Mouse (Mus musculus): ENCODE data around the gene Rps6ka1.
A peak's percentile ranks its signal among the peaks of the same experiment; 100 is the strongest.
"Not testable (repeated sequence)": the region's sequence is repeated elsewhere in the genome, so short reads cannot be mapped to it uniquely, and the experiment has no call there.

Rps6ka1 gene

GRCm38 (mm10) chr4:133887672-133888453 is at the start of gene Rps6ka1:
Gene Rps6ka1 (minus strand): TSS chr4:133887797.
- DNase-seq (ENCODE audit: low read depth): no peak

GRCm38 (mm10) chr4:133931785-133932184 is 44.2 kb upstream of the Rps6ka1 start:
- no peak for DNase-seq (ENCODE audit: low read depth)

- no peak for DNase-seq (ENCODE audit: low read depth)
Measured at GRCm38 (mm10) chr4:133931349-133931748, 43.8 kb upstream of the Rps6ka1 start.

- DNase-seq (ENCODE audit: low read depth): no peak
Measured at GRCm38 (mm10) chr4:133929278-133929670, 41.7 kb upstream of the Rps6ka1 start.

GRCm38 (mm10) chr4:133928576-133929277 is 41.1 kb upstream of the Rps6ka1 start:
- DNase-seq (ENCODE audit: low read depth): no peak

- no peak for DNase-seq (ENCODE audit: low read depth)
Measured at GRCm38 (mm10) chr4:133925204-133925603, 37.6 kb upstream of the Rps6ka1 start.

GRCm38 (mm10) chr4:133923743-133924142 is 36.1 kb upstream of the Rps6ka1 start:
- no peak for DNase-seq (ENCODE audit: low read depth)

GRCm38 (mm10) chr4:133918093-133918825 is 30.7 kb upstream of the Rps6ka1 start:
- DNase-seq (ENCODE audit: low read depth): not testable (repeated sequence)

GRCm38 (mm10) chr4:133911983-133912382 is 24.4 kb upstream of the Rps6ka1 start:
- no peak for DNase-seq (ENCODE audit: low read depth)

GRCm38 (mm10) chr4:133910236-133911211 is 22.9 kb upstream of the Rps6ka1 start:
- peak; percentile 90 for DNase-seq (ENCODE audit: low read depth)

- DNase-seq (ENCODE audit: low read depth): no peak
Measured at GRCm38 (mm10) chr4:133908051-133908450, 20.5 kb upstream of the Rps6ka1 start.

GRCm38 (mm10) chr4:133907086-133907485 is 19.5 kb upstream of the Rps6ka1 start:
- DNase-seq (ENCODE audit: low read depth): no peak

GRCm38 (mm10) chr4:133906336-133906735 is 18.7 kb upstream of the Rps6ka1 start:
- not testable (repeated sequence) for DNase-seq (ENCODE audit: low read depth)

- DNase-seq (ENCODE audit: low read depth): no peak
Measured at GRCm38 (mm10) chr4:133905167-133905566, 17.6 kb upstream of the Rps6ka1 start.

- no peak for DNase-seq (ENCODE audit: low read depth)
Measured at GRCm38 (mm10) chr4:133904326-133904725, 16.7 kb upstream of the Rps6ka1 start.

- DNase-seq (ENCODE audit: low read depth): no peak
Measured at GRCm38 (mm10) chr4:133903372-133903771, 15.8 kb upstream of the Rps6ka1 start.

GRCm38 (mm10) chr4:133902510-133902909 is 14.9 kb upstream of the Rps6ka1 start:
- DNase-seq (ENCODE audit: low read depth): no peak

GRCm38 (mm10) chr4:133900887-133901286 is 13.3 kb upstream of the Rps6ka1 start:
- DNase-seq (ENCODE audit: low read depth): no peak

GRCm38 (mm10) chr4:133900352-133900751 is 12.8 kb upstream of the Rps6ka1 start:
- no peak for DNase-seq (ENCODE audit: low read depth)

GRCm38 (mm10) chr4:133899241-133899800 is 11.7 kb upstream of the Rps6ka1 start:
- no peak for DNase-seq (ENCODE audit: low read depth)

- DNase-seq (ENCODE audit: low read depth): no peak
Measured at GRCm38 (mm10) chr4:133898151-133898550, 10.6 kb upstream of the Rps6ka1 start.

Data from c-Kit-positive CD71-positive TER-119-negative erythroid progenitor cells, embryonic 14.5 days (primary cell).